Mouse (Mus musculus): Measurements from ENCODE around the gene Pigz. TPM values are rescaled to one million over a fixed set of nuclear protein-coding genes. Genes with fewer than 3 reads are reported as not detected.
A peak's percentile ranks its signal among the peaks of the same experiment; 100 is the strongest.

Pigz gene
- polyA plus RNA-seq, 1 experiment: 7.8 TPM

DNA sequence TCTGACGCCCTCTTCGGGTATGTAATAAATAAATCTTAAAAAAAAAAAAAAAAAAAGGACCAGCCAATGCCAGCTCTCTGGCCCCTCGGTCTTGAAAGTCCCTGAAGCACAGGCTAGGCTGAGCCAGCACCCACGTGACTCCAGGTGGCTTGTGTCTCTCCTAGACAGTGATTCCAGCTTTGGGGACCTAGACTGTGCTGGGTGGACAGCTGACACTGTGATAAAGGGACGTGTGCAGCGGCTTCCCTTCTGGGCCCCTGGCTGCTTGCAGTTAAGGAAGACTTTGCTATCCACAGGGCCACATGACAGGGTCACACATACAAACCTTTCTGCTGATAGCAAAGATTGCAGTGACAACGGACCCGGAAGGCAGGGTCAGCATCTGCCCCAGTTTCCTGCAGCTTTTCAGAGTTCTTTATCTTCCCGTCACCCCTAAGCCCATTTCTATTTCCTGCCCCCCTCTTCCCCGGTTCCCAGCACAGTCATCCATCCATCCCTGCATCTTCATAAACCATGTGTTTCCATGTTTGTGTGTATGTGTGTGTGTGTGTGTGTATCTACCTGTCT lies 23.3 kb upstream of the Pigz start:
- Histone ChIP-seq H3K4me3 (ENCODE audit: extremely low read depth, insufficient read depth, insufficient read length) (no peak overlapping the region), H3K4me1 (ENCODE audit: control insufficient read depth, insufficient read depth, insufficient read length) (no peaks in the 10 kb centered on the region), H3K27ac (ENCODE audit: insufficient read depth, low read length) (no peak overlapping the region), H3K36me3 (ENCODE audit: control insufficient read depth, insufficient read depth, low read length) (no peaks in the 10 kb centered on the region), H3K27me3 (ENCODE audit: control insufficient read depth, insufficient read depth, low read length) (0 out of 2 replicates have a peak, but pooled peaks cover 2% of the 10 kb centered on the region)
- 50% methylated on average over 10 of the region's 10 CpGs for WGBS
- TF ChIP-seq POLR2A (IDR thresholded peaks at IDR 0.05; ENCODE audit: low read depth, low read length) (no peak), CTCF (IDR thresholded peaks at IDR 0.05; ENCODE audit: extremely low read depth, insufficient read depth, insufficient read length, insufficient replicate concordance) (no peak)
- no peak for DNase-seq (ENCODE audit: low read depth in 1 of 2, low spot score in 2 of 2)

DNA sequence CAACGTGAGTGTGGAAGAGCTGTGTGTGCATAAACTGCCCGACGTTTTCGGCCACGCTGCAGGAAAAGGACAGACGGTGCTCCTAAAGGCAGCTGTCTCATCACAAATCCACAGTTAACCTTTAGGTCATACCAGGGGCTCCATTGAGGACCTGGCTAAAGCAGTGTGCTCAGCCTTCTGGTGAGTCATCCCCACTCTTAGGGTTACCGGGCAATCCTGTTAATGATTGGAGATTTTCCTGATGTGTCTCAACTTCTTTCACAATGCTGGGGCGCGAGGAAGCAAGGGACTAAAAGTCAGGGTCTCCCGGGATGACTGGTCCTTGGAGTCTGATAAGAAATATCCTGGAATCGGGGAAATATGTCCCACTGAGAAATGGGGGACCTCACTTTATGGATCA lies 15.9 kb upstream of the Pigz start:
- Histone ChIP-seq H3K4me1 (ENCODE audit: control insufficient read depth, insufficient read depth, insufficient read length) (no peaks in the 10 kb centered on the region), H3K4me3 (ENCODE audit: extremely low read depth, insufficient read depth, insufficient read length) (no peak overlapping the region), H3K27me3 (ENCODE audit: control insufficient read depth, insufficient read depth, low read length) (no peaks in the 10 kb centered on the region), H3K36me3 (ENCODE audit: control insufficient read depth, insufficient read depth, low read length) (no peaks in the 10 kb centered on the region), H3K27ac (ENCODE audit: insufficient read depth, low read length) (no peak overlapping the region)
- no peak for DNase-seq (ENCODE audit: low read depth in 1 of 2, low spot score in 2 of 2)
- TF ChIP-seq POLR2A (IDR thresholded peaks at IDR 0.05; ENCODE audit: low read depth, low read length) (no peak), CTCF (IDR thresholded peaks at IDR 0.05; ENCODE audit: extremely low read depth, insufficient read depth, insufficient read length, insufficient replicate concordance) (no peak)
- WGBS: 91% methylated on average over 11 of the region's 11 CpGs

DNA sequence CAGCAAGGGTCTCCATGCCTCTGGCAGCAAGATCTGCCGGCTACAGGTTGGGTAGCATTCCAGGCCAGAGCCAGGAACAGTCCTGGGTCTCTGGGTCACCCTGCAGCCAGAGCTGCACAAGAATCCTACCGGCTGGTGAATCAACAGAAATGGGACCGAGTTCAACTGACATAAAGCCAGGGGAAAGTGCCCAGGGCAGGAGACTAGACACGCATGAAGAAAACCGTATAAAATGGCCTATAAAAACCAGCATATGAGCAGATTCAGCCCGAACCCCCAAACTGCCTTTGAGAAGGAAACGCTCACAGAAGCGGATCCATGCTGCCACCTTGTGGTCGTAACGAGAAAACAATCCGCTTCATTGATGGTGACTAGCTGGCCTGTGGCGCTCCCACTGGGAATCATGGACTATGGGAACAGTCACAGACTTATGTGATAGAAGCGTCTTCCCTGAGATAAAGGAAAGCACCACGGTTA lies 15.4 kb upstream of the Pigz start:
- Histone ChIP-seq H3K27me3 (ENCODE audit: control insufficient read depth, insufficient read depth, low read length) (no peaks in the 10 kb centered on the region), H3K4me1 (ENCODE audit: control insufficient read depth, insufficient read depth, insufficient read length) (no peaks in the 10 kb centered on the region), H3K4me3 (ENCODE audit: extremely low read depth, insufficient read depth, insufficient read length) (no peak overlapping the region), H3K36me3 (ENCODE audit: control insufficient read depth, insufficient read depth, low read length) (no peaks in the 10 kb centered on the region), H3K27ac (ENCODE audit: insufficient read depth, low read length) (no peak overlapping the region)
- peak; percentile 15 to 52 for DNase-seq (ENCODE audit: low read depth in 1 of 2, low spot score in 2 of 2)
- TF ChIP-seq POLR2A (IDR thresholded peaks at IDR 0.05; ENCODE audit: low read depth, low read length) (no peak), CTCF (IDR thresholded peaks at IDR 0.05; ENCODE audit: extremely low read depth, insufficient read depth, insufficient read length, insufficient replicate concordance) (peak; percentile 69; the same call in 1 of the 2 replicates)
- WGBS: 11% methylated on average over 14 of the region's 14 CpGs

DNA sequence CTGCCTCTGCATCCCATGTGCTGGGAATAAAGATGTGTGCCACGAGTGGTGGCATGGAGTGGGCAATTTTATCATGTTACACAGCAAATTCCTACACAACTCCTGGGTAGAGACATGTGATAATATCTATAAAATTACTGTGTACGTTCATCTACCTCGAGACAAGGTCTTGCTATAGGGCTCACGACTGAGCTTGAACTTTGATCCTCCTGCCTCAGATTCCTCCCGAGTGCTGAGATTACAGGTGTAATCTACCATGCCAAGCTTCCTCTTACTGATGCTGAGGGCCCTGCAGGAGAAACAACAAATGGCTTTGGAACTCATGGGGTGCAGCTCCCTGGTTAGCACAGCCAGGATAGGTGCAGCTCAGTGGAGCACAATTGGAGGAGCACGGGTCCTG lies 9.3 kb upstream of the Pigz start:
- 87% methylated on average over 6 of the region's 6 CpGs for WGBS
- Histone ChIP-seq H3K27ac (ENCODE audit: insufficient read depth, low read length) (no peak overlapping the region), H3K4me3 (ENCODE audit: extremely low read depth, insufficient read depth, insufficient read length) (no peak overlapping the region), H3K36me3 (ENCODE audit: control insufficient read depth, insufficient read depth, low read length) (no peaks in the 10 kb centered on the region), H3K4me1 (ENCODE audit: control insufficient read depth, insufficient read depth, insufficient read length) (no peaks in the 10 kb centered on the region), H3K27me3 (ENCODE audit: control insufficient read depth, insufficient read depth, low read length) (no peaks in the 10 kb centered on the region)
- DNase-seq (ENCODE audit: low read depth in 1 of 2, low spot score in 2 of 2): no peak
- TF ChIP-seq CTCF (IDR thresholded peaks at IDR 0.05; ENCODE audit: extremely low read depth, insufficient read depth, insufficient read length, insufficient replicate concordance) (no peak), POLR2A (IDR thresholded peaks at IDR 0.05; ENCODE audit: low read depth, low read length) (no peak)

DNA sequence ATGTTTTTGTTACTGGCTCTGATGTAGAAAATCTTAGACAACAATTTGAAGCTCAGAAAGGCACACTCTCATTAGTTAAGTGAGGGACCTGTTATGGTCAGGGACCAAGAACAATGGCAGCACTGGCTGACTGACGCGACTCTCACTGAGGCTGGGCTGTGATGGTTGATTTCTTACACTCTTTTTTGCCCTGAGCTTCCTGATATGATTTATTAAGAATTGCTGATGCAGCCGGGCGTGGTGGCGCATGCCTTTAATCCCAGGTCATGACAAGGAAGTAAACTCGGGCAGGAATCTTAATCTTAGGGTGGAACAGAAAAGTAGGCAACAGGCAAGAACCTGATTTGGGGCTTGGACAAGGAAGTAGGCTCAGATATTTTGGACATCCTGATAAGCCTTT lies 7.6 kb upstream of the Pigz start:
- H3K4me1 ChIP-seq (ENCODE audit: control insufficient read depth, insufficient read depth, insufficient read length): no peaks in the 10 kb centered on the region
- H3K27ac ChIP-seq (ENCODE audit: insufficient read depth, low read length): no peak overlapping the region
- DNase-seq (ENCODE audit: low read depth in 1 of 2, low spot score in 2 of 2): no peak
- TF ChIP-seq POLR2A (IDR thresholded peaks at IDR 0.05; ENCODE audit: low read depth, low read length) (no peak), CTCF (IDR thresholded peaks at IDR 0.05; ENCODE audit: extremely low read depth, insufficient read depth, insufficient read length, insufficient replicate concordance) (no peak)
- H3K27me3 ChIP-seq (ENCODE audit: control insufficient read depth, insufficient read depth, low read length): no peaks in the 10 kb centered on the region
- H3K36me3 ChIP-seq (ENCODE audit: control insufficient read depth, insufficient read depth, low read length): no peaks in the 10 kb centered on the region
- H3K4me3 ChIP-seq (ENCODE audit: extremely low read depth, insufficient read depth, insufficient read length): no peak overlapping the region
- 83% methylated on average over 6 of the region's 6 CpGs for WGBS

DNA sequence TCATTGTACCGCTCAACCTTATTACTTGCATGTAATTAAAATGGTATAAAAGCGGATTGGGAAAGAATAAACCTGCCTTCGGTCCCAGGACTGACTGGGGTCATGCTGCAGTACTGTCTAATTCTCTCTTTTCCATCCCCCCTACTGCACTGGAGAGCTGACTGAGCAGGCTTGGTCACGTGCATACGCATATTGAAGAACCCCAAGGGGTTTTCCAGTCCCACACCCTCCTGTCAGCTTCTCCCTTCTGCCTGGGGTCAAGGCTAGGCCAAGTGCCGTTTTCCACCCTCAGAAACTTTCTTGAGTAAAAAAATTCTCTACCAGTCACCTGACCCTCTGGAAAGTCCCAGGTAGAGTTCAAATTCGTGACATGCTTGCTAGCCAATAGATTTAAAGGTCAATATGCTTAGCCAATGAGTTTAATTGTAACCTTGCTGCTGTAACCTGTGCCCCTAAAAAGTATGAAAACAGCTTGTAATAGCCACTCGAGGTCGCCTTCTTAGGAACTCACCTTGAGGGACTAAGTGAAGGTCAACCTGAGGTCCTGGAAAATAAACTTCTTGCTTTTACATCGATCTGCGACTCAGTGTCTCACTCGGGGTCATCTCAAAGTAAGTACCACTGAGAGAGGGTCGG lies 7.0 kb upstream of the Pigz start:
- Histone ChIP-seq H3K27ac (ENCODE audit: insufficient read depth, low read length) (no peak overlapping the region), H3K4me1 (ENCODE audit: control insufficient read depth, insufficient read depth, insufficient read length) (no peaks in the 10 kb centered on the region), H3K4me3 (ENCODE audit: extremely low read depth, insufficient read depth, insufficient read length) (no peak overlapping the region), H3K36me3 (ENCODE audit: control insufficient read depth, insufficient read depth, low read length) (no peaks in the 10 kb centered on the region), H3K27me3 (ENCODE audit: control insufficient read depth, insufficient read depth, low read length) (no peaks in the 10 kb centered on the region)
- DNase-seq (ENCODE audit: low read depth in 1 of 2, low spot score in 2 of 2): no peak
- TF ChIP-seq CTCF (IDR thresholded peaks at IDR 0.05; ENCODE audit: extremely low read depth, insufficient read depth, insufficient read length, insufficient replicate concordance) (no peak), POLR2A (IDR thresholded peaks at IDR 0.05; ENCODE audit: low read depth, low read length) (no peak)
- 76% methylated on average over 13 of the region's 13 CpGs for whole genome bisulfite sequencing

DNA sequence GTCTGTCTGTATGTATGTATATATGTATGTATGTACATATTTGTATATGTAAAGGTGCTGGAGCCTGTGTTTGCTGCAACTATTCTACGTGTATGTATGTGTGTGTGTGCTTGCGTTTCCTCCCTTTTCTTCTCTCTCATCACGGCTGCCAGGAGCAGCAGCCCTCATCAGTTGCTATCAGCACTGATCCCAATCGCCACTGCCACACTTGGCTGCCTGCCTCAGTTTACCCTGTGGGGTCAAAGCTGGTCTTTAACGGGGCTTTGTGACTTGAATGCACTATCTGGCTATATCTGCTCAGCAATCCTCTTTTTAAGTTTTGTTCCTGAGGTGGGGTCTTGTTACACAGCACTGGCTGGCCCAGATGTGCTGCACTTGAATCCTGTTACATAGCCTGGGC lies 6.2 kb upstream of the Pigz start:
- TF ChIP-seq CTCF (IDR thresholded peaks at IDR 0.05; ENCODE audit: extremely low read depth, insufficient read depth, insufficient read length, insufficient replicate concordance) (no peak), POLR2A (IDR thresholded peaks at IDR 0.05; ENCODE audit: low read depth, low read length) (no peak)
- Histone ChIP-seq H3K27ac (ENCODE audit: insufficient read depth, low read length) (peak overlapping the region; percentile 57; the same call in 1 of the 2 replicates), H3K27me3 (ENCODE audit: control insufficient read depth, insufficient read depth, low read length) (no peaks in the 10 kb centered on the region), H3K36me3 (ENCODE audit: control insufficient read depth, insufficient read depth, low read length) (no peaks in the 10 kb centered on the region), H3K4me3 (ENCODE audit: extremely low read depth, insufficient read depth, insufficient read length) (peak overlapping the region; percentile 25; the same call in 1 of the 2 replicates), H3K4me1 (ENCODE audit: control insufficient read depth, insufficient read depth, insufficient read length) (no peaks in the 10 kb centered on the region)
- 78% methylated on average over 5 of the region's 5 CpGs for WGBS
- DNase-seq (ENCODE audit: low read depth in 1 of 2, low spot score in 2 of 2): no peak

Data from spleen, adult 2 months (tissue).